Mouse (Mus musculus) stomach, postnatal 0 days (tissue): ENCODE results near the gene Psmb8.

Source experiments
- CTCF ChIP-seq: IDR thresholded peaks from 2 replicates; pipeline ENCODE4 v1.5.1; 2016; ENCODE audit warnings: antibody characterized with exemption, low read depth, mild to moderate bottlenecking, moderate library complexity
- EP300 ChIP-seq: optimal IDR thresholded peaks from 2 replicates; pipeline ENCODE3; 2016; ENCODE audit warnings: antibody characterized with exemption

- TF ChIP-seq CTCF (no peak), EP300 (no peak)
These were observed 13.1 kb downstream of the Psmb8 start for GRCm38 (mm10) chr17:34210599-34210998.
